Mouse (Mus musculus): Measurements from ENCODE around the gene Fat1. TPM values are rescaled to one million over a fixed set of nuclear protein-coding genes. Genes with fewer than 3 reads are reported as not detected.

The Fat1 gene
- polyA plus RNA-seq, 1 experiment: 6.1 TPM

DNA sequence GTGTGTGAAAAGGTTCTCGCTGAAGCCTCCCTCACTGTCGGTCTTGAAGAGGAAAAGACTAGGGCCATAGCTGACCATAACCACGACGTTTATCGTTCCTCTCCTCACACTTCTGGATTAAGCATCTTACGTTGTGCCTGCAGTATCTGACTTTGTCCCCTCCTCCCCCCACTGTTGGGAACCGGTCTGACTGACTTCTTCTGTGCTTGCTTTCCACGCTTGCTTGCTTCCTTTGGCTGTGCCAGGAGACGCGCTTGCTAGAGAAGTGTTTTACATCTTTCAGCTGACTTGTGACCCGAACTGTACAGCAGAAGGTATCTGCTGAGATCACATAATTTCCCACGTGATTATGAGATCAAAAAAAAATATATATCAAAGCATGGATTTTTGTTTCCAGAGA is 76.5 kb downstream of the Fat1 start:
- H3K4me1 ChIP-seq (ENCODE audit: control insufficient read depth, insufficient read depth, insufficient read length, low read length): no peaks in the 10 kb centered on the region
- no peak overlapping the region for H3K4me3 ChIP-seq (ENCODE audit: insufficient read depth, low read depth, low read length)
- H3K27ac ChIP-seq (replicated peaks; ENCODE audit: low read depth, low read length): no peak overlapping the region

DNA sequence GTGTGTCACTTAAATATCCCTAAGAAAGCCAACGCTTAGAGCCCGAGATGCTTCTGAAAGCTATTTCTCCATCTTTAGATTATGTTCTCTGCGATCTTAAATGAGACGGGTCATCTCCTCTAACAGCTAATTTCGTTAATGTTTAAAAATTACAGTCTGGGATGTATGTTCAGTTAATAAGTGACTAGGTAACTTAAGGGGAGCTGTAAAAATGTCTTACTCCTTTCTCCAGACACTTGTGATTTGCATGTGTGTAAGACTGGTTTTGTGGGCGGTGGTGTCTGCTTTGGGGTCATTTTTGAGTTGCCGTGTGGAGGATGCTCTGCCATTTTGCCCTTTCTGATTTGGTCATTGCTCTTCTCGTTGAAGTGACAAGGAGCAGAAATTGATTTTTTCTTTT is 78.6 kb downstream of the Fat1 start:
- Histone ChIP-seq H3K4me3 (ENCODE audit: insufficient read depth, low read depth, low read length) (no peak overlapping the region), H3K4me1 (ENCODE audit: control insufficient read depth, insufficient read depth, insufficient read length, low read length) (no peaks in the 10 kb centered on the region), H3K27ac (replicated peaks; ENCODE audit: low read depth, low read length) (no peak overlapping the region)

DNA sequence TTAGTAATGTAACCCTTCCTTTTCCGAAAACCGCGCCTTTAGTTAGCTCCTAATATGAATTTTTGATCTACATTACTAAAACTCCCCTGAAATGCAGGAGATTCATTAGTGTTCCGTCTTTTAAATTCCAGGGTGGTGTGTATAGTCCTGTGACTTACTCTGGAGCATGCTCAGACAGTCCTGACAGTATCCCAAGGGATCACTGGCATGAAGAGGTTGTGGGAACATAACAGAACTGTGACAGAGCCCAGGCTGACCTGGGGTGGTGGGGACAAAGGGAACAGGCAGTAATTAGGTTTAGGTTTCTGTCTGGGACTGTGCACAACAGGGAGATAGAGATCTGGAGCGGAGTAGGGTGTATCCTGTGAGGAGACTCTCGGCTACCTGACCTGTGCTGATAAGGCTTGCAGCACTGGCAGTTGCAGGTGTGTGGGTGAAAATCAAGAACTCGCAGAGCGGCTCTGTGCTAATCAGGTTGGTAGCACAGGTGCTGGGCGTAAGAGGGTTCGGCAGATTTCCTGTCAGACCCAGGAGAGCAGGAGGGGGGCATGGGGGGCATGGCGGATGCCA is 79.3 kb downstream of the Fat1 start:
- Histone ChIP-seq H3K4me3 (ENCODE audit: insufficient read depth, low read depth, low read length) (no peak overlapping the region), H3K27ac (replicated peaks; ENCODE audit: low read depth, low read length) (no peak overlapping the region), H3K4me1 (ENCODE audit: control insufficient read depth, insufficient read depth, insufficient read length, low read length) (no peaks in the 10 kb centered on the region)

DNA sequence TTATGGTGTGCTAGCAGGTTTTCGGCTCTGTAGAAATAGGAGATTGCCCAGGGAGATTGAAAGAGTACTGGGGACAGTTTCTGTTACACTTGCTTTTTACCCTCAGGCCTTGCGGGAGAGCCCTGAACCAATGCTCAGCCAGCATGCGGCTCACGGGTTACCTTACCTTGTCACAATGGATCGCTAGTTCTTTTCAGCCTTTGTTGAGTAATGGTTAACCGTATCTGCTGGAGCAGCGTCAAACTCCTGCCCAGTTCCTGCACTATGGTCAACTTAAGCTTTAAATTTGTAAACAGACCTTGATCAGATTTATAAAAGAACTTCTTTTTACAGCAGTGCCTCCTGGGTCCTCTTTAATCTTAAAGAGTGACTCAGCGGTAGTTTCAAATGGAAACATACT is 80.6 kb downstream of the Fat1 start:
- H3K4me1 ChIP-seq (ENCODE audit: control insufficient read depth, insufficient read depth, insufficient read length, low read length): no peaks in the 10 kb centered on the region
- no peak overlapping the region for H3K27ac ChIP-seq (replicated peaks; ENCODE audit: low read depth, low read length)
- no peak overlapping the region for H3K4me3 ChIP-seq (ENCODE audit: insufficient read depth, low read depth, low read length)

DNA sequence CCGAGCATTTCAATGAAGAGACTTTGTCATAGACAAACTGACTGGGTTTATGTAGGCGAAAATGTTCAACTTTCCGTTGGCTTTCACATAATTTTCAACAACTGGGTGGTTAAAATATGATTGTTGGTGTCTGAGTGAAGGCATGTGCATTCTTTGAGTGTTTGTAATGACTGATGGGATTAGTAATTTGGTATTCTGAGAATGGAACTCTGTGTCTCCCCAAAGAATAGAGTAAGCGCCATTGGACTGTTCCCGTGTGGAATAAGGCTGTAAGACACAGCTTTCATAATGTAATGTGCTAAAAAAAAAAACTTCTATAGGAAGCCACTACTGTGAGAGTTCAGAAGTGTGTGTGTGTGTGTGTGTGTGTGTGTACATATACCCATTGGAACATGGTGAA is 84.0 kb downstream of the Fat1 start:
- H3K4me1 ChIP-seq (ENCODE audit: control insufficient read depth, insufficient read depth, insufficient read length, low read length): no peaks in the 10 kb centered on the region

DNA sequence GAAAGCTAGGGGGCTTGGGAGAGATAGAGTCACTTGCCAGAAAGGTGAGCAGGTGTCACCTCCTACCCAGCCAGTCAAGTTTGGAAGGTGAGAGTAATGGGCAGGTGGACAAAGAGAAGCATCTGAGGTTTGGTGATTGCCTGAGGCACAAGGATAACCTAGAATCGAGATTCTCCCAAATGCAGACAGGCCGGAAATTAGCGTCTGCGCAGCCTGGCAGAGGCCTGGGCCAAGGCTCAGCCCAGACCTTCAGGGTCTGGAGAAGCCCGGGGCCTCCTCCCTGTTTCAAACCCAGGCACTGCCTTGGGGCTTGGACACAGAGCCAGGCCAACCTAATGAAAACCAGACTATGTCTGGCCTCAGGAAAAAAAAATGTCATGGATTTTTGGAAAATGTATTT is 85.9 kb downstream of the Fat1 start:
- Histone ChIP-seq H3K4me3 (ENCODE audit: insufficient read depth, low read depth, low read length) (no peak overlapping the region), H3K4me1 (ENCODE audit: control insufficient read depth, insufficient read depth, insufficient read length, low read length) (no peaks in the 10 kb centered on the region), H3K27ac (replicated peaks; ENCODE audit: low read depth, low read length) (no peak overlapping the region)

More for the DNA sequence above, 84.0 kb downstream of the Fat1 start:
- H3K27ac ChIP-seq (replicated peaks; ENCODE audit: low read depth, low read length): no peak overlapping the region
- no peak overlapping the region for H3K4me3 ChIP-seq (ENCODE audit: insufficient read depth, low read depth, low read length)

DNA sequence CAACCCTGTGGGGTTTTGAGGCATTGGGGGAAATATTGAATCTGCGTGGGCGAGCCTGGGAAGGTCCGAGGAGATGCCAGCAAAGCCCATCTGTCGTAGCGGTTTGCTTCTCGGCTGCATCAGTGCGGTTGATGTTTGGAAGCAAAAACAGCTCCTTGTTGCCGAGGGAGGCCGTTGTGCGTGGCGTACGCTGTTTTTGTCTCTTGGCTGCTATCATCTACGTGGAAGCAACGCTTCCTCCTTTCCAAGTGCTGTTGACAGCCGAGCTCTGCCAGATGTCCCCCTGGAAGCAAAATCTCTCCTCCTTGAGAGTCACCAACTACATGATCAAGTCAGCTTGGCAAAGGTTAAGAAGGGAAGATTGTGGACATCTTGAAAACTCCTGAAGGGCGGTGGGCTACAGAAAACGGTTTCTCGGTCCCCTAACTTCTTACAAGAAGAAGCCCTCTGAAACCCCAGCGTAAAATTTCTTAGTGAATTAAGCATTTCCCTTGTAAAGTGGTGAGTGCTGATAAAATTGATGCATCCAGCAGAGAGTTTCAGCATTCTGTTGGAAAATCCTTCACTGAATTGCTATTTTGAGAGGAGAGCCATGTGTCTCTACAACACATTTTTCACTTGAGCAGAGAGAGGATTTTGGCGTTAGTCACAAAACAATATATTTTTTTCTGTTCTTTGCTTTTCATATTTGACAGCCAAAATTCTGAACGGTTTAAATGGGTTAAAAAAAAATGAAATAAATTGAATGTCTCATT is 86.8 kb downstream of the Fat1 start:
- no peaks in the 10 kb centered on the region for H3K4me1 ChIP-seq (ENCODE audit: control insufficient read depth, insufficient read depth, insufficient read length, low read length)
- no peak overlapping the region for H3K27ac ChIP-seq (replicated peaks; ENCODE audit: low read depth, low read length)
- no peak overlapping the region for H3K4me3 ChIP-seq (ENCODE audit: insufficient read depth, low read depth, low read length)

DNA sequence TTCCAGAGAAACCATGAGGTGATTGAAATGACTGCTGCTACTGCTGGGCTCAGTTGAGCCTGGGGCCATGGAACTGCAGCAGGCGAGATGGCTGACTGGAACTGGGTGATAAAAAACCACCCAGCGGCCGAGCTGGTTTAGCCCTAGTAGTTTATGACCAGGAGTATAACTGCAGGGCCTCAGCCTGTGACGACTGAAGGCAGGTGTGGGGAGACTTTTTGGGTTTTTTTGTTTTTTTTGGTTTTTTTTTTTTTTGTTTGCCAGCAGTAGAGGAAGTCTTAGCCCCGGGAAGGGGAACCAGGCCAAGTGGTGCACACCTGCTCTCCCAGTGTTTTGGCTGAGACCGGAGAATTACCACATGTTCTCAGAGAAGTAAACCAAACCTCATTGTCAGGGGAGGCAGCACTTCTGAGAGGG is 92.8 kb downstream of the Fat1 start:
- Histone ChIP-seq H3K4me1 (ENCODE audit: control insufficient read depth, insufficient read depth, insufficient read length, low read length) (no peaks in the 10 kb centered on the region), H3K4me3 (ENCODE audit: insufficient read depth, low read depth, low read length) (no peak overlapping the region)

DNA sequence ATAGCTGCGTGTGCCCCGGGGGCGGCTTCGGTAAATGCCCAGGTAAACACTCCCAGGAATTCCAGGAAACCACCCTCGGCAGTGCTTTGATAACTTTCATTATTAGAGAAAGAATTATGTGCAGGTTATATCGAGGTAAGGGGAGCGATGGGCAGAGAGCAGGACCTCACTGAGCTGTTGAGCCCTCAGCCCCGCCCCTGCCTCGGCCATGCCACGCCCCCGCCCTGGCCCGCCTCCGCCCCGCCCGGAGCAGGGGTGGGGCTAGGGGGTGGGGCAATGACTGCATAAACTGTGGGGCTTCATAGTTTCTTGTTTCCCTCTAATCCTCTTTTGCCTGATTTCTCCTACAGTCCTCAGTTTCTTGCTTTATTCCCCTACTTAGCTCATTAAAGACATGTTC is 103.1 kb downstream of the Fat1 start:
- no peaks in the 10 kb centered on the region for H3K4me1 ChIP-seq (ENCODE audit: control insufficient read depth, insufficient read depth, insufficient read length, low read length)
- H3K4me3 ChIP-seq (ENCODE audit: insufficient read depth, low read depth, low read length): no peak overlapping the region
- H3K27ac ChIP-seq (replicated peaks; ENCODE audit: low read depth, low read length): no peak overlapping the region

More for the DNA sequence above, 92.8 kb downstream of the Fat1 start:
- no peak overlapping the region for H3K27ac ChIP-seq (replicated peaks; ENCODE audit: low read depth, low read length)

DNA sequence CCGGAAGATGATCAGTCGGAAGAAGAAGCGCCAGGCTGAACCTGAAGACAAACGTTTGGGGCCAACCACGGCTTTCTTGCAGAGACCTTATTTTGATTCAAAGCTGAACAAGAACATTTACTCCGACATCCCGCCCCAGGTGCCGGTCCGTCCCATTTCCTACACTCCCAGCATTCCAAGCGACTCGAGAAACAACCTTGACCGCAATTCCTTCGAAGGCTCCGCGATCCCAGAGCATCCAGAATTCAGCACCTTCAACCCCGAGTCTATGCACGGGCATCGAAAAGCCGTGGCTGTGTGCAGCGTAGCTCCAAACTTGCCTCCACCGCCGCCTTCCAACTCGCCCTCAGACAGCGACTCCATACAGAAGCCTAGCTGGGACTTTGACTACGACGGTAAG is 108.9 kb downstream of the Fat1 start:
- Histone ChIP-seq H3K4me1 (ENCODE audit: control insufficient read depth, insufficient read depth, insufficient read length, low read length) (no peaks in the 10 kb centered on the region), H3K27ac (replicated peaks; ENCODE audit: low read depth, low read length) (no peak overlapping the region), H3K4me3 (ENCODE audit: insufficient read depth, low read depth, low read length) (no peak overlapping the region)

DNA sequence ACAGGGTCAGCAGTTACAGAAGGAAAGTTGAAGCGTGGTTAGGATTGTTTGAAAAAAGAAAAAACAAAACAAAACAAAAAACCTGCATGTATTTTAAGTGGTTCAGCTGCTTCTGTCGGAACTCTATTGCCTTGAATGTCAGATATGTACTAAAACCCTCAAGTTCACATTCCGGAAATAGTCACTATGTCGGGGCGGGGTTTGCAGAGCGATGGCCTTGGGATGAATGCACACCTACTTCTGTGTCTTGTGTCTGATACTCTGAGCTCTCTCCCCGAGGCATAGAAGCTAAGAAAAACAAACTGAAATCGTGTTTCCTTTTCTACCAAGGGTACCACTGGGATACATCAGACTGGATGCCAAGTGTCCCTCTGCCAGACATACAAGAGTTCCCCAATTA is 115.2 kb downstream of the Fat1 start:
- Histone ChIP-seq H3K27ac (replicated peaks; ENCODE audit: low read depth, low read length) (no peak overlapping the region), H3K4me3 (ENCODE audit: insufficient read depth, low read depth, low read length) (no peak overlapping the region), H3K4me1 (ENCODE audit: control insufficient read depth, insufficient read depth, insufficient read length, low read length) (no peaks in the 10 kb centered on the region)

DNA sequence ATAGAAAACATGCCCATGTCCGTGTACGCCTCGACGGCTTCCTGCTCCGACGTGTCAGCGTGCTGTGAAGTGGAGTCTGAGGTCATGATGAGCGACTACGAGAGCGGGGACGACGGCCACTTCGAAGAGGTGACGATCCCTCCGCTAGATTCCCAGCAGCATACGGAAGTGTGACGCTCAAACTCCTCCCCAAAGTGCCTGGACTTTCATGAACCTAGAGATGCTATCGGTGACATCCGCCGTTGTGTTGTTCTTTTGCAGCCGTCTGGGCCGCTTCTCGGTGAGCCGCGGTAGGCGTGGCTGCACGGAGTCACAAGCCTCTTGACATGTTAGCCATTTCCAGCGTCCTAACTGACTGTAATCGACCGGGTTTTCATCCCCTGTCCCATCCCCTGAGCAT is 116.0 kb downstream of the Fat1 start:
- Histone ChIP-seq H3K4me1 (ENCODE audit: control insufficient read depth, insufficient read depth, insufficient read length, low read length) (no peaks in the 10 kb centered on the region), H3K27ac (replicated peaks; ENCODE audit: low read depth, low read length) (no peak overlapping the region), H3K4me3 (ENCODE audit: insufficient read depth, low read depth, low read length) (no peak overlapping the region)

DNA sequence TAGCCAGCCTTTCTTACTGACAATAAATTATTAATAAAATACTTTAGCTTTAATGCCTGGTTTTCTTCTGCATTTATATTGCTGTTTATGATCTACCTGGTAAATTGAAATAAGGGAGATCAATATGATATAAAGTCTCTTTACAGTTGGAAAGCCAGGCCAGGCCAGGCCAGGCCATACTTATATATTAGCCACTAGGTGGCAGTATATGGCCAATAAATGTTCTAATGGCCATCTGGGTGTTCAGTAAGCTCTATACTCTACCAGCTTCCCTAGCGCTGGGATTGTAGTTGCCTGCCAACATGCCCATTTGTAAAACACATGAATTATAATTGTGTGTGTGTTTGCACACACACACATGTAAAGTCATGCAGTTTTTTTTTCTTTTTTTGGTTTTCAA is 117.0 kb downstream of the Fat1 start:
- Histone ChIP-seq H3K27ac (replicated peaks; ENCODE audit: low read depth, low read length) (no peak overlapping the region), H3K4me1 (ENCODE audit: control insufficient read depth, insufficient read depth, insufficient read length, low read length) (no peaks in the 10 kb centered on the region), H3K4me3 (ENCODE audit: insufficient read depth, low read depth, low read length) (no peak overlapping the region)

DNA sequence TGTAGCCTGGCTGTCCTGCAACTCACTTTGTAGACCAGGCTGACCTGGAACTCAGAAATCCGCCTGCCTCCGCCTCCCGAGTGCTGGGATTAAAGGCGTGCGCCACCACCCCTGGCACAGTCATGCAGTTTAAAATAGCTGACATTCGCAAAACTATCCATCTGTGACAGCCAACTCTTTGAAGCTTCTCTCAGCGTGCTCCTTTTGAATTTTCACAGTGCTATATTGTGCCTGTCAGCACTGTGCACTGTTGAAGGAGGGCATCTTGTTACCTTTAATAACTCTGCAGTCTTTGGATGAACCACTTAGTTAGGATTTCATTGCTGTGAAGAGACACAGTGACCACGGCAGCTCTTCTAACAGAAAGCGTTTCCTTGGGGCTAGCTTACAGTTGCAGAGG is 117.4 kb downstream of the Fat1 start:
- H3K27ac ChIP-seq (replicated peaks; ENCODE audit: low read depth, low read length): no peak overlapping the region
- H3K4me1 ChIP-seq (ENCODE audit: control insufficient read depth, insufficient read depth, insufficient read length, low read length): no peaks in the 10 kb centered on the region
- no peak overlapping the region for H3K4me3 ChIP-seq (ENCODE audit: insufficient read depth, low read depth, low read length)

DNA sequence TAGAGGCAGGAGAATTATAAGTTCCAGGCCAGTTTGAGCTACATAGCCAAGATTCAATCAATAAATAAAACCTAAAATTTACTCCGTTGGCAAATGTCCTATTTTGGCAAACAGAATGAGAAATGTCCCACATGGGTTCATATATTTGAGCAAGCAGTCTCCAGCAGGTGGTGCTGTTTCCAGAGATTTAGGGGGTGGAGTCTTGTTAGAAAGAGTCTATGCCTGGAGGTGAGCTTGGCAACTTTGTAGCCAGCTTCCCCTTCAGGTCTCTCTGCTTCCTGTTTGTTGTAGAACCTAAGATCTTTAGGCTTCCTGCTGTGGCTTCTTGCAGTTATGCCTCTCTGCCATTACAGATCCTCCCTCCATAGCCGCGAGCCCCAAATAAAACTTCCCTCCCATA is 120.3 kb downstream of the Fat1 start:
- Histone ChIP-seq H3K27ac (replicated peaks; ENCODE audit: low read depth, low read length) (no peak overlapping the region), H3K4me1 (ENCODE audit: control insufficient read depth, insufficient read depth, insufficient read length, low read length) (no peaks in the 10 kb centered on the region), H3K4me3 (ENCODE audit: insufficient read depth, low read depth, low read length) (no peak overlapping the region)

DNA sequence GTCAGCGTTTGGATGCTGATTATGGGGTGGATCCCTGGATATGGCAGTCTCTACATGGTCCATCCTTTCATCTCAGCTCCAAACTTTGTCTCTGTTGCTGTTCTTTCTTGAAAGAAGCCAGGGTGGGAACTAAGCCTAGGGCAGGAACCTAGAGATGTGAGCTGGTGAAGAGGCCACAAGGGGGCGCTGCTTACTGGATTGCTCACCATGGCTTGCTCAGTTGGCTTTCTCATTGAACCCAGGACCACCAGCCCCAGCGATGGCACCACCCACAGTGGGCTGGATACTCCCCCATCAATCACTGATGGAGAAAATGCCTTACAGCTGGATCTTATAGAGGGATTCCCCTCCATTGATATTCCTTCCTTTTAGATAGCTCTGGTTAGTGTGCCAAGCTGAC is 121.6 kb downstream of the Fat1 start:
- H3K27ac ChIP-seq (replicated peaks; ENCODE audit: low read depth, low read length): no peak overlapping the region

More for the DNA sequence above, 121.6 kb downstream of the Fat1 start:
- no peaks in the 10 kb centered on the region for H3K4me1 ChIP-seq (ENCODE audit: control insufficient read depth, insufficient read depth, insufficient read length, low read length)
- no peak overlapping the region for H3K4me3 ChIP-seq (ENCODE audit: insufficient read depth, low read depth, low read length)
